Mouse (Mus musculus) liver, embryonic 11.5 days (tissue): ENCODE data around the gene Il22ra2. TPM values are rescaled to one million over a fixed set of nuclear protein-coding genes. Genes with fewer than 3 reads are reported as not detected.

Experiments
- ATAC-seq: fragments of 200-750 bp; cut with Nextera tagmentation; replicated peaks from 2 replicates; pipeline ENCODE4 v1.8.0; 2017; ENCODE audit warnings: moderate number of reproducible peaks, mild to moderate bottlenecking, moderate TSS enrichment, moderate library complexity; ENCODE audit not compliant: low FRiP score
- DNase-seq: peaks from one replicate; pipeline ENCODE4 v3.0.0-alpha.2; 2017; ENCODE audit warnings: low spot score
- H3K27ac ChIP-seq: fragments of 300-500 bp; sonication (generic); 2 replicates; pipeline ENCODE4 v1.5.1; 2014; ENCODE audit warnings: mild to moderate bottlenecking, low read depth, low read length, control low read depth
- H3K27me3 ChIP-seq: fragments of 300-500 bp; sonication (generic); replicated peaks from 2 replicates; pipeline ENCODE4 v1.6.1; 2014; ENCODE audit warnings: low read length, mixed read lengths; ENCODE audit not compliant: control insufficient read depth, insufficient read depth
- H3K36me3 ChIP-seq: fragments of 300-500 bp; sonication (generic); 2 replicates; pipeline ENCODE4 v1.6.1; 2014; ENCODE audit warnings: mild to moderate bottlenecking, low read length, moderate library complexity, mixed read lengths; ENCODE audit not compliant: control insufficient read depth, insufficient read depth
- H3K4me1 ChIP-seq: fragments of 300-500 bp; sonication (generic); replicated peaks from 2 replicates; pipeline ENCODE4 v1.6.1; 2014; ENCODE audit warnings: low read length, mixed read lengths; ENCODE audit not compliant: control insufficient read depth, insufficient read depth
- H3K4me2 ChIP-seq: fragments of 300-500 bp; sonication (generic); 2 replicates; pipeline ENCODE4 v1.6.1; 2014; ENCODE audit warnings: mild to moderate bottlenecking, control low read depth, moderate library complexity
- H3K4me3 ChIP-seq: fragments of 300-500 bp; sonication (generic); 2 replicates; pipeline ENCODE4 v1.5.1; 2014; ENCODE audit warnings: low read depth, low read length, control low read depth
- H3K9ac ChIP-seq: fragments of 300-500 bp; sonication (generic); 2 replicates; pipeline ENCODE4 v1.6.1; 2014; ENCODE audit warnings: low read depth, low read length, control low read depth
- H3K9me3 ChIP-seq: fragments of 300-500 bp; sonication (generic); 2 replicates; pipeline ENCODE4 v1.6.1; 2016; ENCODE audit warnings: low read length, inconsistent platforms, mixed read lengths; ENCODE audit not compliant: control insufficient read depth
- WGBS: fragments of 180-500 bp; shearing (Covaris S2); extraction: QIAGEN DNeasy Blood & Tissue Kit; methylation state at CpG from one replicate; pipeline ENCODE4 v1.1.7; 2014; 5-methylcytosine and 5-hydroxymethylcytosine counted together
- polyA plus RNA-seq: library from polyadenylated mRNA; unstranded; fragments of >200 nt; fragmentation: Nextera tagmentation; extraction: Ambion mirVana; gene quantifications from 2 replicates; pipeline ENCODE4 v1.2.1, GENCODE M21; 2014

Gene Il22ra2
- polyA plus RNA-seq, 1 experiment from 2014 or later = not detected

DNA sequence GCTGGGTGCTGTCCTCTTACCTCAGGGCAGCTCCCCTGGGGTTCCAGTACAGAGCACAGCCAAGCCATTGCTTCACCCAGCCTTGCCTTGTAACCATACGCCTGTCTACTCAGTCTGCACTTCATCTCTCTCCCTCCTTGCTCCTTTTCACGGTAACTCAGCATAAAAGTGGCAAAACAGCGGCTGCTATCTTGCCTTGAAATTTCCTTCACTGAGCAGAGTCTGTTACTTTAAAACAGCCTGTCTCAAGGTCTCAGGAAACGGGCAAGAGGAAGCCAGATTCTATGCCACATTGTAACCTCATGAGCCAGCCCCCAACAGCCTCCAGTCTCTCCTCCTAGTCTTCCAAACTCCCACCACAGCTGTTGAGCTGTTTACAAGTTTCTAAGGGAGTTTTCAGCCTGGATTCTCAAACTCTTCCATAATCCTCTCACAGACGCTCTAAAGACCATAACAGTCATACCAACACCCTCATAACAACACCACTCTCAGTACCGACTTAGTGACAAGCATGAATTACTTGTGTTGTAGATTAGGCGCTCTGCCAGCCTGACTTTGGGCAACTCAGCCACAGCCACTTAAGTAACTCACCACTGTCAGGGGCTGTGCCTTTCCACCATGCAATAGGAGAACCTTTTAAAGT, 8.6 kb upstream of the Il22ra2 start:
- no peak for DNase-seq
- H3K9ac ChIP-seq = no peak overlapping the region
- no peaks in the 10 kb centered on the region for H3K27me3 ChIP-seq
- peaks cover 6% of the 10 kb centered on the region; the same call in 1 of the 2 replicates for H3K36me3 ChIP-seq
- H3K4me2 ChIP-seq = no peak overlapping the region
- no peak overlapping the region for H3K4me3 ChIP-seq
- no peak for ATAC-seq
- no peaks in the 10 kb centered on the region for H3K4me1 ChIP-seq
- 47% methylated on average over 7 of the region's 7 CpGs for WGBS
- H3K9me3 ChIP-seq = no peaks in the 10 kb centered on the region
- H3K27ac ChIP-seq = peak overlapping the region; percentile 41; the same call in 1 of the 2 replicates

DNA sequence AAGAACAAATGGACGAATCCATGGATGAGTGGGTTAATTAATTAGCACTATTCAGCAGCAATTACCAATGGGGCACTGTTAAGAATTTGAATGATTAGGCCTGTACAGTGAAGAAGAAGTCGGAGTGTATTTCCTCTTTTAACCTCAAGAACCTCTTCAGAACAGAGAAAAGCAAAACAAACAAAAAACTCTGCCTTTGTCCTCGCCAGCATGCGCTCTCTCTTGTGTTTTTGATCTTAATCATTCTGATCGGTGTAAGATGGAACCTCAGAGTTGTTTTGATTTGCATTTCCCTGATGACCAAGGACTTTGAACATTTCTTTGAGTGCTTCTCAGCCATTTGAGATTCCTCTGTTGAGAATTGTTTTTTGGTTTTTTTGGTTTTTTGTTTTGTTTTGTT, 2.1 kb upstream of the Il22ra2 start:
- H3K36me3 ChIP-seq = no peaks in the 10 kb centered on the region
- H3K4me3 ChIP-seq = no peak overlapping the region
- H3K27me3 ChIP-seq = no peaks in the 10 kb centered on the region
- H3K4me2 ChIP-seq = no peak overlapping the region
- no peak overlapping the region for H3K27ac ChIP-seq
- no peaks in the 10 kb centered on the region for H3K9me3 ChIP-seq
- H3K4me1 ChIP-seq = no peaks in the 10 kb centered on the region
- H3K9ac ChIP-seq = no peak overlapping the region
- DNase-seq (no peak), ATAC-seq (no peak)
- WGBS = 66% methylated on average over 5 of the region's 5 CpGs

DNA sequence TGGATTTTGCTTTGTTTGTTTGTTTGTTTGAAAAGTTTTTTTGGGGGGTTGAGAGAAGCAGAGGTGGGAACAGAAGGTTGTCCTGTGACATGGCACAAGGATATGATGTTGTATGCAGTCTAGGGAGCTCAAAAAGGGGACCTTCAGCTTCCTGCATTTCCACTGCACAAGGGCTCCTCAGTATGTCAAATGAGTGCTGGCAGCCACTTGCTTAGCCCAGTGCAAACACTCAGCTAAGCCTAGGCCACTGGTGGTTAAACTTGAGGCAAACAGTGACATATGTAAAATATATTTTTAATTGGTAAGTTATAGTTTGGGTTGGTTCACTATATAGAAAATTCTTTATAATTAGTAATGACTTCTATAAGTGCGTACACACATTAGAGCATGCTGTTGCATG, 2.8 kb downstream of the Il22ra2 start:
- ATAC-seq (no peak), DNase-seq (no peak)
- Histone ChIP-seq H3K9ac (no peak overlapping the region), H3K36me3 (no peaks in the 10 kb centered on the region), H3K9me3 (no peaks in the 10 kb centered on the region), H3K4me3 (no peak overlapping the region), H3K27ac (no peak overlapping the region), H3K27me3 (no peaks in the 10 kb centered on the region), H3K4me1 (no peaks in the 10 kb centered on the region), H3K4me2 (no peak overlapping the region)
- WGBS = 92% methylated on average over 1 of the region's 1 CpGs

DNA sequence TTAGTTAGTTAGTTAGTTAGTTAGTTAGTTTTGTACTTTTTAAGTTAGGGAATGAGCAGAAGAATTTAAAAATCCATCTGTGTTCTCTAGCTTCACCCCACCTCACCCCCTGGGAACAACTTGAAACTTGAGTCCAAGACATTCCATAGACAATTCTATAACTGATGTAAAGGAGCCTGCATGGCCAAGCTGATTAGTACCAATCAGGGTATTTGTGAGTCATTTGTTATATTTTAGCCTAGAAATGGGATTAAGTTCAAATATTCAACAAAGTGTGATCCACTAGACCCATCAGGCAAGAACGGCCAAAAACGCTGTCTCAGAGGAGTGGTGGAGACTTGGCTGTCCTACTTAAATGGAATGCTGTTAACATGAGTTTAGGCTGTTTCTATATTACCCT, 5.5 kb downstream of the Il22ra2 start:
- no peaks in the 10 kb centered on the region for H3K27me3 ChIP-seq
- H3K4me2 ChIP-seq = no peak overlapping the region
- no peak overlapping the region for H3K9ac ChIP-seq
- H3K27ac ChIP-seq = no peak overlapping the region
- no peak for ATAC-seq
- H3K4me1 ChIP-seq = no peaks in the 10 kb centered on the region
- H3K36me3 ChIP-seq = no peaks in the 10 kb centered on the region
- DNase-seq = no peak
- H3K9me3 ChIP-seq = no peaks in the 10 kb centered on the region
- H3K4me3 ChIP-seq = no peak overlapping the region
- WGBS = 95% methylated on average over 2 of the region's 2 CpGs

DNA sequence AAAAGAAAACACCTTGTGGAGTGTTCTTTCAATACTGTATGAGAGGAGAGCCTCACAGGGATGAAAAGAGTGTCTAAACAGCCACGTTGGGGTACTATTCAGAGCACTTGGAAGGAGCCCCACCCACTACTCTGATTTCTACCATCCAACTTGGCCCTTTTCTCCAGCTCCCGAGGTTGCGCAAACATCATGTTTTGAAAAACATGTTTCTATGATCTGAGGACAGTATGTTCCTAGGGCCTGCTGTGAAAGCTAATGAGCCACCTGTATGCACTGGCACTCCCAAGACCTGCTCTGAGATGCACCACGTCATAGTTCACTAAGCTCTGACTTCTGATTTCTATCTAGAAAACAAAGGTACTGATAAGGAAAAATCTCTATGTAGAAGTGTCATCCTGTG, 6.0 kb downstream of the Il22ra2 start:
- no peak overlapping the region for H3K9ac ChIP-seq
- no peak for DNase-seq
- H3K9me3 ChIP-seq = no peaks in the 10 kb centered on the region
- ATAC-seq = no peak
- H3K4me3 ChIP-seq = no peak overlapping the region
- no peaks in the 10 kb centered on the region for H3K36me3 ChIP-seq
- H3K27ac ChIP-seq = no peak overlapping the region
- H3K4me2 ChIP-seq = no peak overlapping the region
- H3K27me3 ChIP-seq = no peaks in the 10 kb centered on the region
- WGBS = 83% methylated on average over 4 of the region's 4 CpGs
- H3K4me1 ChIP-seq = no peaks in the 10 kb centered on the region

DNA sequence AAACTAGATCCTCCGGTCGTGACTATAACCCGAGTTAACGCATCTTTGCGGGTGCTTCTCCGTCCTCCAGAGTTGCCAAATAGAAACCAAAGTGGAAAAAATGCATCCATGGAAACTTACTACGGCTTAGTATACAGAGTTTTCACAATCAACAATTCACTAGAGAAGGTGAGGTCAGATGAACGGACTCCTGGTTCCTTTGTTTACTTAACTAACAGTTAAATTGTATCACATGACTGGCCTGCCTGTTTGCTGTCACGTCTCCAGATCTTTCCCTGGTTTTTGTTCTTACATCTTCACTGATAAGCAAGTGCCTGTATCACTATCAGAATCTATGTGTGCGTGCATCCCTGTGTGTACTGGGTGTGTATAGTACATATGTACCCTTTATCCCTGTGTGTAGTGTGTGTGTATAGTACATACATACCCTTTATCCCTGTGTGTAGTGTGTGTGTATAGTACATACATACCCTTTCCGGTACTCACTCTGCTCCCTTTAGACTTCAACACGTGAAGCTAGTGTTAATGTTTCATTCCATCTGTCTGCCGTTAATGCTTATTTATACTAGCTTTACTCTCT, 9.9 kb downstream of the Il22ra2 start:
- H3K4me1 ChIP-seq = no peaks in the 10 kb centered on the region
- ATAC-seq (no peak), DNase-seq (no peak)
- no peak overlapping the region for H3K4me3 ChIP-seq
- H3K9ac ChIP-seq = no peak overlapping the region
- no peak overlapping the region for H3K27ac ChIP-seq
- no peaks in the 10 kb centered on the region for H3K27me3 ChIP-seq
- no peaks in the 10 kb centered on the region for H3K36me3 ChIP-seq
- no peaks in the 10 kb centered on the region for H3K9me3 ChIP-seq
- no peak overlapping the region for H3K4me2 ChIP-seq
- WGBS = 70% methylated on average over 13 of the region's 13 CpGs

DNA sequence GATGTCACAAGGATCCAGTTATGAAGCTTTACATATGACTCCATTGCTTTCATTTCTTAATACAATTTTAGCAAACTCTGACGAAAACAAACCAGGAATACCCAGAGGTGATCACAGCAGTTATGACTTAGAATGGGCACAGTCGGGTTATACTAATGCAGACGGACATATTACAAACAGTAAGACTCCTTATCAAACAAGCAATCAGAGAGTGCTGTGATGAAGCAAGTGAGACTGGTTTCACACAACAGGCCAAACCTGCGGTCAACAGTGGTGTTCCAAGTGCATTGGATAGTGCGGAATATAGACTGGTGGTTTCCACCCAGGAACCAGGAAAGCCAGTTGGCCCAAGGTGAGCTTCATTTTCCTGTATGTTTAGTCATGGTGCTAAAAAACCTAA, 17.1 kb downstream of the Il22ra2 start:
- Histone ChIP-seq H3K36me3 (no peaks in the 10 kb centered on the region), H3K27ac (no peak overlapping the region), H3K4me2 (no peak overlapping the region), H3K4me3 (no peak overlapping the region), H3K27me3 (no peaks in the 10 kb centered on the region), H3K9ac (no peak overlapping the region), H3K9me3 (no peaks in the 10 kb centered on the region), H3K4me1 (no peaks in the 10 kb centered on the region)
- 80% methylated on average over 5 of the region's 5 CpGs for WGBS
- ATAC-seq (no peak), DNase-seq (no peak)

DNA sequence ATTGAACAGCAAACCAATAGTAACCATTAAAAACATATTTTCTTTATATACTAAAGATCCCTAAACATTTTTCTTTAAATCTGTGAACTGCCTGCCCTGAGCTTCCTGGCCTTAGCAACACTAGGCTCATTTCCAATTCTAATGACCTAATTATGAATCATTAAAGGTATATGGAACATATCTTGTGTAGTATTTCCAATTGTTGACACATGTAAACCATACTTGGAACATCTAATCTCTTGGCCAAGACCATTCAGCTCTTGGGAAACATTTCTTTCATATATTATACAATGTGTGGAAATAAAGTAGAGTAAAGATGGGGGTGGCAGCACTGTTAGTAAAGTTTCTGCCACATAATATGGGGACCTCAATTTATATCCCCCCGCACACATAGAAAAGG, 17.8 kb downstream of the Il22ra2 start:
- H3K4me3 ChIP-seq = no peak overlapping the region
- no peaks in the 10 kb centered on the region for H3K9me3 ChIP-seq
- no peaks in the 10 kb centered on the region for H3K4me1 ChIP-seq
- no peak overlapping the region for H3K27ac ChIP-seq
- ATAC-seq = no peak
- no peak overlapping the region for H3K4me2 ChIP-seq
- DNase-seq = no peak
- H3K9ac ChIP-seq = no peak overlapping the region
- no peaks in the 10 kb centered on the region for H3K36me3 ChIP-seq
- H3K27me3 ChIP-seq = no peaks in the 10 kb centered on the region
- WGBS = 82% methylated on average over 1 of the region's 1 CpGs

DNA sequence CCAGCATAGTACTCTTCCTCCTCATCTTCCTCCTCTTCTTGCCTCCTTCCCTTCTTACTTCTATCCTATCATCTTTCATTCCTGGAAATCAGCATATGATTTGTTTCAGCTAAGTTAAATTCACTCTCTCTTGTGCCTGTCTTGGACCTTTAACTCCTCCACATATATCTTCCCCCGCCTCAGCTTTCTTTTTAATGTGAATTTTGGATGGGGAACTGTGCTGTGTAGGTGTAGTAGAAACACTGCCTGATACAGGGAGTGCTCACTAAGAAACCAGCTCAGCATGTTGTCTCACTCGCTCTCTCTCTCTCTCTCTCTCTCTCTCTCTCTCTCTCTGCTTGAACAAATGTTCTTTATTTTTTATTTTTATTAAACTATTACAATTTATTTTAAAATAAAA, 23.3 kb downstream of the Il22ra2 start:
- no peak overlapping the region for H3K4me2 ChIP-seq
- H3K9me3 ChIP-seq = no peaks in the 10 kb centered on the region
- H3K36me3 ChIP-seq = no peaks in the 10 kb centered on the region
- H3K4me1 ChIP-seq = no peaks in the 10 kb centered on the region
- 71% methylated on average over 2 of the region's 2 CpGs for WGBS
- no peaks in the 10 kb centered on the region for H3K27me3 ChIP-seq
- ATAC-seq (no peak), DNase-seq (no peak)
- no peak overlapping the region for H3K4me3 ChIP-seq
- no peak overlapping the region for H3K27ac ChIP-seq
- no peak overlapping the region for H3K9ac ChIP-seq
